Mouse (Mus musculus) ZHBTc4 (cell line): Measurements from ENCODE around the gene Gm20765.
"Not testable (repeated sequence)": the region's sequence is repeated elsewhere in the genome, so short reads cannot be mapped to it uniquely, and the experiment has no call there.

Experiments
- DNase-seq: peaks from one replicate; pipeline ENCODE4 v3.0.0-alpha.2; 2011; ENCODE audit warnings: low read depth, low spot score

Gene Gm20765

GRCm38 (mm10) chr10:104185233-104185632 lies at the start of gene Gm20765:
TSS of gene Gm20765 (plus strand) at chr10:104185533.
- DNase-seq = not testable (repeated sequence)

DNA sequence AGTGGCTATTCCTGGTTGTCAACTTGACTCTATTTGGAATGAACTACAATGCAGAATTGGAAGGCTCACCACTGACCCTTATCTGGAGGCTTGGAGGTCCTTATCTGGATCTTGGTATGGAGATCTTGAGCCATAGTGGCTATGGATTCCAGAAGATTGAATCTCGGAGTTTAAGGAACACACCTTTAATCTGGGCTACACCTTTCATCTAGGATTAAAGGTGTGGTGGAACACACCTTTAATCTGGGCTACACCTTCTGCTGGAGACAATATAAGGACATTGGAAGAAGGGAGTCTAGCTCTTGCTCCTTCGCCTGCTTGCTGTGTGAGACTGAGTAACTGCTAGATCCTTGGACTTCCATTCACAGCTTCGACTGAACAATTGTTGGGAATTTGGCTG lies 42.6 kb upstream of the Gm20765 start, which contains the start of gene Gm21293:
TSS of gene Gm21293 (plus strand) at position 301 of the 400 bp plus-strand sequence.
- not testable (repeated sequence) for DNase-seq

- not testable (repeated sequence) for DNase-seq
Measured at GRCm38 (mm10) chr10:104151197-104151596, 34.1 kb upstream of the Gm20765 start, which contains the start of gene Gm6763. TSS of gene Gm6763 (plus strand) at chr10:104151497.

DNA sequence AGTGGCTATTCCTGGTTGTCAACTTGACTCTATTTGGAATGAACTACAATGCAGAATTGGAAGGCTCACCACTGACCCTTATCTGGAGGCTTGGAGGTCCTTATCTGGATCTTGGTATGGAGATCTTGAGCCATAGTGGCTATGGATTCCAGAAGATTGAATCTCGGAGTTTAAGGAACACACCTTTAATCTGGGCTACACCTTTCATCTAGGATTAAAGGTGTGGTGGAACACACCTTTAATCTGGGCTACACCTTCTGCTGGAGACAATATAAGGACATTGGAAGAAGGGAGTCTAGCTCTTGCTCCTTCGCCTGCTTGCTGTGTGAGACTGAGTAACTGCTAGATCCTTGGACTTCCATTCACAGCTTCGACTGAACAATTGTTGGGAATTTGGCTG lies 25.6 kb upstream of the Gm20765 start, which contains the start of gene Gm8764:
TSS of gene Gm8764 (plus strand) at position 301 of the 400 bp plus-strand sequence.
- not testable (repeated sequence) for DNase-seq

GRCm38 (mm10) chr10:104168215-104168614 lies 17.1 kb upstream of the Gm20765 start, which contains the start of gene Gm21304:
TSS of gene Gm21304 (plus strand) at chr10:104168515.
- not testable (repeated sequence) for DNase-seq

- not testable (repeated sequence) for DNase-seq
Measured at GRCm38 (mm10) chr10:104176724-104177123, 8.6 kb upstream of the Gm20765 start, which contains the start of gene Gm21312. TSS of gene Gm21312 (plus strand) at chr10:104177024.

DNA sequence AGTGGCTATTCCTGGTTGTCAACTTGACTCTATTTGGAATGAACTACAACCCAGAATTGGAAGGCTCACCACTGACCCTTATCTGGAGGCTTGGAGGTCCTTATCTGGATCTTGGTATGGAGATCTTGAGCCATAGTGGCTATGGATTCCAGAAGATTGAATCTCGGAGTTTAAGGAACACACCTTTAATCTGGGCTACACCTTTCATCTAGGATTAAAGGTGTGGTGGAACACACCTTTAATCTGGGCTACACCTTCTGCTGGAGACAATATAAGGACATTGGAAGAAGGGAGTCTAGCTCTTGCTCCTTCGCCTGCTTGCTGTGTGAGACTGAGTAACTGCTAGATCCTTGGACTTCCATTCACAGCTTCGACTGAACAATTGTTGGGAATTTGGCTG lies 8.4 kb downstream of the Gm20765 start, which contains the start of gene Gm4340:
TSS of gene Gm4340 (plus strand) at position 301 of the 400 bp plus-strand sequence.
- DNase-seq = not testable (repeated sequence)

- DNase-seq = no peak
Measured at GRCm38 (mm10) chr10:104209655-104210054, 24.3 kb downstream of the Gm20765 start.

- no peak for DNase-seq
Measured at GRCm38 (mm10) chr10:104210268-104210990, 25.1 kb downstream of the Gm20765 start.

GRCm38 (mm10) chr10:104214527-104214926 lies 29.2 kb downstream of the Gm20765 start:
- DNase-seq = no peak

DNA sequence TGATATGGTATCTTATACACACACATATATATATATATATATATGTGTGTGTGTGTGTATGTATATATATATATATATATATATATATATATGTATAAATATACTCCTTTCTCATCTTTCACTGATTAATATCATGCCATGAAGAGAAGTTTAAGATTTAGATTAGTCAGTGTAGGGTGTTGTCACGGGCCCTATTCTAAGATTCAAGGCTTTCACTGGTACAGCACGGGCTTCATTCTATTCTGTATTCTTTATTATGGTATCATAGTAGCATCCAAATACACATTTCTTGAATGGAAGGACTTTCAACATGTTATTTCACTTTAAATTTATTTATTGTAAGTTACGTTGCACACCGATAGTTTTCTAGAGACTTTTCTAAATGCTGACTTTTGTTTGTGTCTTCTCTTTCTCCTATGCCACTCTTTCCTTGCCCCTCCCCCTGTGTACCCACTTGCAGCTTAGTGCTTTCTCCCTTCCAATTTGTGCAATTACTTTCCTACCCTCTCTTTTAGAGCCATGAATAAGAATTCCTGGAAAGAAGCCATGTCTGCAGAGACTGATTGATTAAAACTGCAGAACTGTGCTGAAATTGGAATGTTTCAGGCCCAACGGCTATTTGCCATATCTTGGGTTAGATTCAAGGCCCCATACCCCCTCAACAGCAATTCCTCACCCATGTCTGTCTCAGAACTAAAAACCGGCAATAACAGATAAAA lies 35.1 kb downstream of the Gm20765 start:
- no peak for DNase-seq
